Mouse (Mus musculus): ENCODE results near the gene Ttll11. TPM values are rescaled to one million over a fixed set of nuclear protein-coding genes. Genes with fewer than 3 reads are reported as not detected.

Ttll11 gene
- polyA plus RNA-seq, 1 experiment from 2014 or later = 3.0 TPM

- Histone ChIP-seq H3K9ac (ENCODE audit: low read length) (no peak overlapping the region), H3K36me3 (ENCODE audit: control insufficient read depth, insufficient read depth, low read length) (no peaks in the 10 kb centered on the region), H3K27ac (ENCODE audit: low read depth, low read length) (no peak overlapping the region), H3K9me3 (ENCODE audit: control insufficient read depth, low read length) (no peaks in the 10 kb centered on the region), H3K4me2 (no peak overlapping the region), H3K27me3 (ENCODE audit: control insufficient read depth, insufficient read depth, low read length) (no peaks in the 10 kb centered on the region), H3K4me3 (ENCODE audit: low read depth, low read length) (no peak overlapping the region), H3K4me1 (ENCODE audit: control insufficient read depth, insufficient read depth, low read length) (no peaks in the 10 kb centered on the region)
- ATAC-seq (ENCODE audit: low FRiP score) = no peak
- no peak for DNase-seq (ENCODE audit: low spot score, missing footprints)
- WGBS = 82% methylated on average over 5 of the region's 5 CpGs
These were observed 163.6 kb downstream of the Ttll11 start for GRCm38 (mm10) chr2:35816056-35816661.

- DNase-seq (ENCODE audit: low spot score, missing footprints) = no peak
- Histone ChIP-seq H3K4me3 (ENCODE audit: low read depth, low read length) (no peak overlapping the region), H3K27me3 (ENCODE audit: control insufficient read depth, insufficient read depth, low read length) (no peaks in the 10 kb centered on the region), H3K4me1 (ENCODE audit: control insufficient read depth, insufficient read depth, low read length) (no peaks in the 10 kb centered on the region; the same call in 1 of the 2 replicates), H3K9ac (ENCODE audit: low read length) (no peak overlapping the region), H3K9me3 (ENCODE audit: control insufficient read depth, low read length) (no peaks in the 10 kb centered on the region), H3K4me2 (no peak overlapping the region), H3K27ac (ENCODE audit: low read depth, low read length) (no peak overlapping the region), H3K36me3 (ENCODE audit: control insufficient read depth, insufficient read depth, low read length) (no peaks in the 10 kb centered on the region)
- 87% methylated on average over 2 of the region's 2 CpGs for WGBS
- no peak for ATAC-seq (ENCODE audit: low FRiP score)
These were observed 167.2 kb downstream of the Ttll11 start for GRCm38 (mm10) chr2:35812561-35812933.

DNA sequence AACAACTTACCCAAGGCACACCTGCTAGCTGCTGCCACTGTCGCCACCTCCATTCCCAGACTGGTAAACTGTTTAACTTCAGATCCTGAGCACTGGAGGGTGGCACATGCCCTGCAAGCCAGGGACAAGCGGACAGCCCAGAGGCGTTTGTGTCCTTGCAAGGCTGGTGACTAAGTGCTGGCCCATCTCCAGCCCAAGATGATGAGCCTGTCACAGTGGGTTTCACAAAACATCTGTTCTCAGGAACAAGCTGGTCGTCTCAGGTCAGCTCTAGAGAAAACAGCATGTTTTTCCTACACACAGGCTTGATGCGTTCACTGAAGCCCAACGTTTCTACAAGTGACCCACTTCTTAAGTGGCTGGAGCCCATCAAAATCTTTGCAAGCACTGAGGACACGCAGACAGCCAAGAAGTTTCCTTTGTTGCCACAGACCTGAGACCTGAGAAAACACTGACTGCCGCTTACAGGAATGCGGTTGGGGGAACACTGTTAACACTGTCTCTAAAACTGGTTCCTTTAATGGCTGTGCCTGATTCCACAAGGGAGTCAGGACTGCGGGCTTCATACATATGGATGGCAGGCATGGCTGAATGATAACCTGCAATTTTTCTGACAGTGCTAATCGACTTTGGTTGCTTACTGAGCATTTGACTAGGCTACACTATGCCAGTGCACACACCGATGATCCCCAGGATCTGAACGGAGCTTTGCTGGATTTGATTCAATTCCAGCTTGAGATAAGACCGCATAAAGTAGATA, 167.7 kb downstream of the Ttll11 start:
- Histone ChIP-seq H3K4me3 (ENCODE audit: low read depth, low read length) (no peak overlapping the region), H3K4me1 (ENCODE audit: control insufficient read depth, insufficient read depth, low read length) (no peaks in the 10 kb centered on the region; the same call in 1 of the 2 replicates), H3K9me3 (ENCODE audit: control insufficient read depth, low read length) (no peaks in the 10 kb centered on the region), H3K36me3 (ENCODE audit: control insufficient read depth, insufficient read depth, low read length) (no peaks in the 10 kb centered on the region), H3K27me3 (ENCODE audit: control insufficient read depth, insufficient read depth, low read length) (no peaks in the 10 kb centered on the region), H3K4me2 (no peak overlapping the region), H3K9ac (ENCODE audit: low read length) (no peak overlapping the region), H3K27ac (ENCODE audit: low read depth, low read length) (no peak overlapping the region)
- ATAC-seq (ENCODE audit: low FRiP score) = no peak
- no peak for DNase-seq (ENCODE audit: low spot score, missing footprints)
- WGBS = 86% methylated on average over 14 of the region's 14 CpGs

DNA sequence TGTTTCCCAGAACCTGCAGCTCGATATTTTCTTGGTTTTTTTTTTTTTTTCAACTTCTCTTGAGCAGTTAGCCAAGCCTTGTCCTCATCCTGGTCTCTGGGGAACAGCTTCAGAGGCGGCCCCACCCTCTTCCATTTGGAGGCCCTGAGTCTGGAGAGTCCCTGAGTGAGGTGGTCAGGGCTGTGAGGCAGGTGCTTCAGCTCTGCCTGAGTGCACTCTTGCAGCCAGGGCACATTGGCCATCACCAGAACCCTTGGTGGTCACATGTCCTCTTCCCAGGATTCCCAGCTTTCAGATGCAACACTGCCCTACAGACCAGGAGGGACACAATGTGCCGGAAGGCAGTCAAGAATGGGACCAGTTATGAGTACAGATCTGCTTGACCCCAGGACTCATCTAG, 169.7 kb downstream of the Ttll11 start:
- ATAC-seq (ENCODE audit: low FRiP score) (no peak), DNase-seq (ENCODE audit: low spot score, missing footprints) (no peak)
- no peak overlapping the region for H3K27ac ChIP-seq (ENCODE audit: low read depth, low read length)
- H3K9ac ChIP-seq (ENCODE audit: low read length) = no peak overlapping the region
- no peaks in the 10 kb centered on the region for H3K36me3 ChIP-seq (ENCODE audit: control insufficient read depth, insufficient read depth, low read length)
- no peaks in the 10 kb centered on the region; the same call in 1 of the 2 replicates for H3K4me1 ChIP-seq (ENCODE audit: control insufficient read depth, insufficient read depth, low read length)
- H3K9me3 ChIP-seq (ENCODE audit: control insufficient read depth, low read length) = no peaks in the 10 kb centered on the region
- H3K27me3 ChIP-seq (ENCODE audit: control insufficient read depth, insufficient read depth, low read length) = no peaks in the 10 kb centered on the region
- WGBS = 82% methylated on average over 3 of the region's 3 CpGs
- H3K4me2 ChIP-seq = no peak overlapping the region
- H3K4me3 ChIP-seq (ENCODE audit: low read depth, low read length) = no peak overlapping the region

- DNase-seq (ENCODE audit: low spot score, missing footprints) (no peak), ATAC-seq (ENCODE audit: low FRiP score) (no peak)
- Histone ChIP-seq H3K9ac (ENCODE audit: low read length) (no peak overlapping the region), H3K27ac (ENCODE audit: low read depth, low read length) (no peak overlapping the region), H3K27me3 (ENCODE audit: control insufficient read depth, insufficient read depth, low read length) (no peaks in the 10 kb centered on the region), H3K9me3 (ENCODE audit: control insufficient read depth, low read length) (no peaks in the 10 kb centered on the region), H3K4me2 (no peak overlapping the region), H3K4me1 (ENCODE audit: control insufficient read depth, insufficient read depth, low read length) (no peaks in the 10 kb centered on the region; the same call in 1 of the 2 replicates), H3K4me3 (ENCODE audit: low read depth, low read length) (no peak overlapping the region), H3K36me3 (ENCODE audit: control insufficient read depth, insufficient read depth, low read length) (no peaks in the 10 kb centered on the region)
- WGBS = 33% methylated on average over 3 of the region's 3 CpGs
These were observed 170.6 kb downstream of the Ttll11 start for GRCm38 (mm10) chr2:35809141-35809540.

DNA sequence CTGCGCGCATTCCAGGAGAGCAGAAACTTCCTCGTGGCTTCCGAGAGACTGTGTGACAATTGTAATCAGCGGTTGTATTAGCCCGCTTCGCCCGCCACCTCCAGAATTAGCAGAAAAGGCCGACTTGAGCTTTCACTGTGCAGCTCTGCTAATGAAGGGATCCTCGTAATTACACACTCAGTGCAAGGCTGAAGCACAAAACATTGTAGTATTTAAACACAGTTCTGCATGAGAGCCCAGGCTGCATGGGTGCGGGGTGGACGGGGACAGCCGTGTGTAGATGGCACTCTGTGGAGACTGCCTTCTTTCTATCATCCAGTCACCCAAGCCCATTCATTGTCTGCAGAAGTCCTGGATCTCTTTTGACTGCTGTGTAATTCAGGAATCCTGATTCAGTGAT, 173.8 kb downstream of the Ttll11 start:
- no peak for DNase-seq (ENCODE audit: low spot score, missing footprints)
- Histone ChIP-seq H3K27me3 (ENCODE audit: control insufficient read depth, insufficient read depth, low read length) (no peaks in the 10 kb centered on the region), H3K9ac (ENCODE audit: low read length) (no peak overlapping the region), H3K4me1 (ENCODE audit: control insufficient read depth, insufficient read depth, low read length) (no peaks in the 10 kb centered on the region; the same call in 1 of the 2 replicates), H3K4me2 (no peak overlapping the region), H3K4me3 (ENCODE audit: low read depth, low read length) (no peak overlapping the region), H3K36me3 (ENCODE audit: control insufficient read depth, insufficient read depth, low read length) (no peaks in the 10 kb centered on the region), H3K9me3 (ENCODE audit: control insufficient read depth, low read length) (no peaks in the 10 kb centered on the region), H3K27ac (ENCODE audit: low read depth, low read length) (no peak overlapping the region; the same call in 1 of the 2 replicates)
- ATAC-seq (ENCODE audit: low FRiP score) = no peak
- WGBS = 77% methylated on average over 13 of the region's 13 CpGs

- no peak overlapping the region for H3K4me2 ChIP-seq
- WGBS = 85% methylated on average over 11 of the region's 11 CpGs
- H3K9me3 ChIP-seq (ENCODE audit: control insufficient read depth, low read length) = no peaks in the 10 kb centered on the region
- no peak overlapping the region for H3K4me3 ChIP-seq (ENCODE audit: low read depth, low read length)
- DNase-seq (ENCODE audit: low spot score, missing footprints) (no peak), ATAC-seq (ENCODE audit: low FRiP score) (no peak)
- H3K27ac ChIP-seq (ENCODE audit: low read depth, low read length) = no peak overlapping the region
- H3K36me3 ChIP-seq (ENCODE audit: control insufficient read depth, insufficient read depth, low read length) = no peaks in the 10 kb centered on the region
- H3K9ac ChIP-seq (ENCODE audit: low read length) = no peak overlapping the region
- no peaks in the 10 kb centered on the region for H3K27me3 ChIP-seq (ENCODE audit: control insufficient read depth, insufficient read depth, low read length)
- no peaks in the 10 kb centered on the region for H3K4me1 ChIP-seq (ENCODE audit: control insufficient read depth, insufficient read depth, low read length)
These were observed 176.6 kb downstream of the Ttll11 start for GRCm38 (mm10) chr2:35803095-35803494.

- 93% methylated on average over 2 of the region's 2 CpGs for WGBS
- Histone ChIP-seq H3K4me1 (ENCODE audit: control insufficient read depth, insufficient read depth, low read length) (no peaks in the 10 kb centered on the region), H3K4me2 (no peak overlapping the region), H3K9me3 (ENCODE audit: control insufficient read depth, low read length) (no peaks in the 10 kb centered on the region), H3K27me3 (ENCODE audit: control insufficient read depth, insufficient read depth, low read length) (no peaks in the 10 kb centered on the region), H3K4me3 (ENCODE audit: low read depth, low read length) (no peak overlapping the region), H3K27ac (ENCODE audit: low read depth, low read length) (no peak overlapping the region), H3K36me3 (ENCODE audit: control insufficient read depth, insufficient read depth, low read length) (no peaks in the 10 kb centered on the region), H3K9ac (ENCODE audit: low read length) (no peak overlapping the region)
- DNase-seq (ENCODE audit: low spot score, missing footprints) = no peak
- no peak for ATAC-seq (ENCODE audit: low FRiP score)
These were observed 178.0 kb downstream of the Ttll11 start for GRCm38 (mm10) chr2:35801759-35802158.

- Histone ChIP-seq H3K4me3 (ENCODE audit: low read depth, low read length) (no peak overlapping the region), H3K27ac (ENCODE audit: low read depth, low read length) (no peak overlapping the region), H3K4me2 (no peak overlapping the region), H3K36me3 (ENCODE audit: control insufficient read depth, insufficient read depth, low read length) (no peaks in the 10 kb centered on the region), H3K4me1 (ENCODE audit: control insufficient read depth, insufficient read depth, low read length) (no peaks in the 10 kb centered on the region), H3K9ac (ENCODE audit: low read length) (no peak overlapping the region), H3K9me3 (ENCODE audit: control insufficient read depth, low read length) (no peaks in the 10 kb centered on the region), H3K27me3 (ENCODE audit: control insufficient read depth, insufficient read depth, low read length) (no peaks in the 10 kb centered on the region)
- ATAC-seq (ENCODE audit: low FRiP score) = no peak
- 82% methylated on average over 6 of the region's 6 CpGs for WGBS
- no peak for DNase-seq (ENCODE audit: low spot score, missing footprints)
These were observed 180.6 kb downstream of the Ttll11 start for GRCm38 (mm10) chr2:35799073-35799472.
